Mouse (Mus musculus) ES-E14 (cell line): ENCODE data around the gene Gpank1. TPM values are rescaled to one million over a fixed set of nuclear protein-coding genes. Genes with fewer than 3 reads are reported as not detected.

Experiments
- DNase-seq: peaks from one replicate; pipeline ENCODE4 v3.0.0-alpha.2; 2013; ENCODE audit warnings: low read depth, low spot score
- H3K27ac ChIP-seq: 2 replicates; pipeline ENCODE4 v1.5.1; 2012; ENCODE audit warnings: low read depth, mild to moderate bottlenecking, low read length, moderate library complexity, mixed read lengths; ENCODE audit not compliant: poor library complexity, insufficient read depth, severe bottlenecking
- H3K36me3 ChIP-seq: 2 replicates; pipeline ENCODE4 v1.6.1; 2012; ENCODE audit warnings: mild to moderate bottlenecking, low read length, moderate library complexity, mixed read lengths; ENCODE audit not compliant: control insufficient read depth, poor library complexity, insufficient read depth, severe bottlenecking
- H3K4me1 ChIP-seq, 2 experiments: fragments of 150-350 bp in 1 of 2; sonication (generic) in 1 of 2; 2 replicates each; pipeline ENCODE4 v1.6.1; 2012; ENCODE audit warnings: low read length in 2 of 2, mild to moderate bottlenecking in 1 of 2, mixed read lengths in 1 of 2; ENCODE audit not compliant: control insufficient read depth in 2 of 2, insufficient read depth in 2 of 2, poor library complexity in 1 of 2
- H3K4me3 ChIP-seq, 2 experiments: fragments of 150-350 bp in 1 of 2; sonication (generic) in 1 of 2; 2 replicates each; pipeline ENCODE4 v1.5.1; 2012; ENCODE audit warnings: low read length in 2 of 2, low read depth in 1 of 2, mild to moderate bottlenecking in 1 of 2, mixed read lengths in 1 of 2; ENCODE audit not compliant: insufficient read depth in 1 of 2, poor library complexity in 1 of 2, severe bottlenecking in 1 of 2
- H3K9ac ChIP-seq: 2 replicates; pipeline ENCODE4 v1.6.1; 2012; ENCODE audit warnings: low read depth, mild to moderate bottlenecking, low read length, mixed read lengths; ENCODE audit not compliant: poor library complexity, insufficient read depth, severe bottlenecking
- H3K9me3 ChIP-seq: fragments of 150-350 bp; sonication (generic); 2 replicates; pipeline ENCODE4 v1.6.1; 2012; ENCODE audit warnings: low read depth, mild to moderate bottlenecking, low read length; ENCODE audit not compliant: control insufficient read depth, insufficient read depth
- CHD2 ChIP-seq: IDR thresholded peaks from 2 replicates; pipeline ENCODE4 v1.6.1; 2014; ENCODE audit warnings: mild to moderate bottlenecking, low read depth, low read length, inconsistent platforms
- HCFC1 ChIP-seq: IDR thresholded peaks from 2 replicates; pipeline ENCODE4 v1.6.1; 2012; ENCODE audit warnings: low read length, inconsistent platforms, borderline replicate concordance; ENCODE audit not compliant: insufficient read depth
- MAFK ChIP-seq: IDR thresholded peaks from 2 replicates; pipeline ENCODE4 v1.6.1; 2014; ENCODE audit warnings: mild to moderate bottlenecking, low read depth, low read length, inconsistent platforms; ENCODE audit not compliant: insufficient read depth
- ZC3H11A ChIP-seq: IDR thresholded peaks from 2 replicates; pipeline ENCODE4 v1.6.1; 2012; ENCODE audit warnings: low read depth, mild to moderate bottlenecking, inconsistent platforms, low read length, borderline replicate concordance
- ZNF384 ChIP-seq: IDR thresholded peaks from 2 replicates; pipeline ENCODE4 v1.6.1; 2012; ENCODE audit warnings: low read depth, low read length, inconsistent platforms
- in situ Hi-C, 2 experiments: fragments of 600-800 bp; cut with MboI; formaldehyde crosslinking; loops; one replicate each; pipeline ENCODE4 v1.15.1; 2025; ENCODE audit warnings: low sequenced_read_pairs in 2 of 2, inconsistent platforms in 1 of 2; ENCODE audit not compliant: unreplicated experiment in 2 of 2
- total RNA-seq: library from RNA; depleted of rRNA; stranded (reverse); fragments of 300-350 nt; gene quantifications from 2 replicates; pipeline ENCODE4 v1.2.3, GENCODE M21; 2012; rRNA removed

Gene Gpank1
- total RNA-seq, 1 experiment, result 31.1 TPM

DNA sequence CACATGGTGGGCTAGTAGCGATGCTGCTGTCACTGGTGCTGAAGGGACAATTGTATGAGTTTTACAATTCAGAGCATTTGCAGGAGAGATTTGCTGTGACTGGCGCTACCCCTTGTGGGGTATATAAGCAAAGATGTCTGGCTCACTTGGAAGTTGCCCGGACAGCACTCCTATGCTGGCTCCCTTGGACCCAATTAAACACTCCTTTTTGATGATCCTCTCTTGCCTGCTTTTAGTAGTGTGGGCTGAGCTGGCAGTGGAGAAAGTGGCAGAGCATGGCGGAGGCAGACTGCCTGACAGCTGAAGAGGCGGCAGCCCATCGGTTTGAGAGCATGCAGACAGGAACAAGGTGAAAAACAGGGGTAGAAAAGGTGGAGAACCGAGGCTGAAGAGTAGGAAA, 46.5 kb downstream of the Gpank1 start:
- no peak overlapping the region for H3K4me3 ChIP-seq
- H3K36me3 ChIP-seq, result peaks cover under 1% of the 10 kb centered on the region; the same call in 1 of the 2 replicates
- DNase-seq, result no peak
- H3K27ac ChIP-seq, result no peak overlapping the region
- H3K4me1 ChIP-seq, result peaks cover 0 to 3% of the 10 kb centered on the region in 2 experiments; a peak in 1 of 4 replicates
- in situ Hi-C loops, result loop anchor here (5.0 kb wide), 1 partner anchor 65 kb away; the partner anchor contains the start of gene Atp6v1g2 (in 2 of the 2)
- H3K9me3 ChIP-seq, result no peaks in the 10 kb centered on the region
- no peak overlapping the region for H3K9ac ChIP-seq
- TF ChIP-seq HCFC1 (no peak), ZC3H11A (no peak), CHD2 (no peak)

DNA sequence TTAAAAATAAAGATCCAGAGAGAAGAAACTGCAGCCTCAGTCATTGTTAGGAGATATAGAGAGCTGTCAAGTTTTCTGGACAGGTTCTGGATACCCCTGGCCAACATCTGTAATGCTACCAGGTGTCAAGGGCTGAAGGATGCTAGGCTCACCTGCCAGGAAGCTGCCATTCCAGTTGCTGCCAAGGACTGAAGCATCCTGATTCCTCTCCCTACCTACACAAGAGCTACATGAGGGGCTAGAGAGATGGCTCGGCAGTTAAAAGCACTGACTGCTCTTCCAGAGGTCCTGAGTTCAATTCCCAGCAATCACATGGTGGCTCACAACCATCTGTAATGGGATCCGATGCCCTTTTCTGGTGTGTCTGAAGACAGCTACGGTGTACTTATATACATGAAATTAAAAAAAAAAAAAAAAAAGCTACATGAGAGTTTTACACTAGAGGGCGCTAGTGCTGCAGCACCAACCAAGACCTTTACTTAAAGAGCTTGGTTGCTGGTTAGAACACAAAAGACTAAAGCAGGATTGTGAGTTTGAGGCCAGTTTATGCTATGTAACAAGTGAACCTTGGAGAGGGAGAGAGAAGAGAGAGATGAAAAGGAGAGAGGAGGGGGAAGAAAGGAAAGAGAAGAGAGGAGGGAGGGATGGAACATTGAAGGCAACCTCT, 47.4 kb downstream of the Gpank1 start:
- no peak for DNase-seq
- no peak overlapping the region for H3K4me3 ChIP-seq

DNA sequence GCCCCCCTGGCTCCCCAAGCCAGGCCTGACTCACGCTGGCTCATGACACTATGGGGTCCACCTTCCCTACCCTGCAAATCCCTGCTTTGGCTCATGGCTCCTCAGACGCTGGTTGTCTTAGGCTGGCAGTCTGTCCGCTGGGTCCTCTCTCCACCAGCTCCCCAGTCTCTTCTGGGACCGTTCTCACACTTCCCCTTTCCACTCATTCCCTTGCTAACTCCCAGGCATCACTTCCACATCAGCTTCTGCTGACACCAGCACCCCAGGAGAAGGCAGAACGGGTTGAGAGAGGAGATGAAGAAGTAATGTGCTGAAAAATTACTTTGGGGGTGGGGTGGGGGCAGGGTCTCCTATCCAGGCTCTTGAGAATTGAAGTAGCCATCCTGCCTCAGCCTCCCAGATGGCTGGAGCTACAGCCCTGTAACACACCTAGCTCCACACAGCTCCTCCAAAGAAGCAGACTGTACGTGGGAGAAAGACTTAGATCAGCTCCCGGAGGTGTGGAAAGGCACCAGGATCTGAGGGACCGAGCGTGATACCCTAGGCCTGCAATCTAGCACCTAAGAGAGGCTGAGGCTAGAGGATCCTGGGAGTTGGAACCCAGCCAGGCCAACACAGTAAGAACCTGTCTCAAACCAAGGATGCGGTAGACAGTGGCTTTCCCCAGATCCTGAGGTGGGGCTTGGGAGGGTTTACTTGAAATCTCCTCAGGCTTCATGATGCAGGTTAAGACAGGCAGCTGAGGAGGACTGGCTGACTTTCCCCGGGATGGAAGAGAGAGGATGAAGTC, 51.4 kb downstream of the Gpank1 start:
- Histone ChIP-seq H3K36me3 (no peaks in the 10 kb centered on the region), H3K27ac (no peak overlapping the region), H3K9me3 (no peaks in the 10 kb centered on the region), H3K4me1 (no peaks in the 10 kb centered on the region), H3K4me3 (no peak overlapping the region), H3K9ac (no peak overlapping the region)
- TF ChIP-seq MAFK (no peak), HCFC1 (no peak), CHD2 (no peak), ZNF384 (no peak), ZC3H11A (no peak)
- in situ Hi-C loops, result no loop called here
- no peak for DNase-seq

More for the DNA sequence above, 47.4 kb downstream of the Gpank1 start:
- no peak overlapping the region for H3K27ac ChIP-seq
- no peaks in the 10 kb centered on the region for H3K36me3 ChIP-seq
- H3K9ac ChIP-seq, result no peak overlapping the region
- H3K9me3 ChIP-seq, result no peaks in the 10 kb centered on the region
- in situ Hi-C loops, result loop anchor here (5.0 kb wide), 1 partner anchor 64 kb away; the partner anchor contains the start of gene Atp6v1g2 (in 2 of the 2)
- peaks cover 0 to 3% of the 10 kb centered on the region in 2 experiments; a peak in 1 of 4 replicates for H3K4me1 ChIP-seq
- TF ChIP-seq ZC3H11A (no peak), ZNF384 (peak; percentile 99)

DNA sequence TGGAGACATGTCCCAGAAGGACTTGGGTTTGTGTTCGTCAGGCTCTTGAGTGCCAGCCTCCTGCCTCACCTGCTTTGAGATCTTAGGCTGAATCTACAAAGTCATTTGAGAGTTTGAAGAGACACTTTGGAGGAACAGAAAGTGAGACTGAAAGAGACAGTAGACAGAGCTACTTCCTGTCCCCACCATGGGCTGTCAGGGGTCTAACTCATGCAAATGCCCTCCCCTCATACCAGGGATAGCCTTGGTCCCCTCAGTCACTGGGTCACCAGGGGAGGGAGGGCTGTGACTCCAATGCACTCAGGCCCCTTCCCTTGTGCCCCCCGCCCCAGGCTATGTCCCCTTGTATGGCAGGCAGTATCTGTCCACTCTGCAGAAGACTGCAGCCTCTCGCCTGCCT, 52.1 kb downstream of the Gpank1 start:
- in situ Hi-C loops, result no loop called here
- H3K4me1 ChIP-seq, result no peaks in the 10 kb centered on the region
- H3K4me3 ChIP-seq, result no peak overlapping the region
- no peak overlapping the region for H3K9ac ChIP-seq
- H3K9me3 ChIP-seq, result no peaks in the 10 kb centered on the region
- no peak for DNase-seq
- no peaks in the 10 kb centered on the region for H3K36me3 ChIP-seq
- H3K27ac ChIP-seq, result no peak overlapping the region
- TF ChIP-seq ZNF384, result no peak
- TF ChIP-seq MAFK, result no peak
- no peak for TF ChIP-seq ZC3H11A
- TF ChIP-seq CHD2, result no peak
- no peak for TF ChIP-seq HCFC1

Other genes with a start within 250 kb of the Gpank1 start
- gene Zbtb12, start 242.0 kb upstream of the Gpank1 start, total RNA-seq, result 9.4 and 11.5 TPM in 2 replicates
- gene Gm20547, start 239.4 kb upstream of the Gpank1 start, total RNA-seq, result 0.31 TPM in 1 of 2 replicates, not detected in the other
- gene C2, start 223.2 kb upstream of the Gpank1 start, total RNA-seq, result 5.0 TPM in 2 replicates
- gene Ehmt2, start 223.0 kb upstream of the Gpank1 start, total RNA-seq, result 124 and 147 TPM in 2 replicates
- 5.5 and 8.7 TPM in 2 replicates for gene Slc44a4, start 207.0 kb upstream of the Gpank1 start, total RNA-seq
- 24.0 and 40.6 TPM in 2 replicates for gene Neu1, start 190.2 kb upstream of the Gpank1 start, total RNA-seq
- 11.0 and 14.6 TPM in 2 replicates for gene Hspa1b, start 162.2 kb upstream of the Gpank1 start, total RNA-seq
- gene Gm20481, start 151.5 kb upstream of the Gpank1 start, total RNA-seq, result 1.9 TPM in 1 of 2 replicates, not detected in the other
- gene Hspa1a, start 149.3 kb upstream of the Gpank1 start, total RNA-seq, result 5.8 and 5.9 TPM in 2 replicates
- 0.45 and 0.48 TPM in 2 replicates for gene Hspa1l, start 148.8 kb upstream of the Gpank1 start, total RNA-seq
- 52.1 and 64.4 TPM in 2 replicates for gene Lsm2, start 139.6 kb upstream of the Gpank1 start, total RNA-seq
- gene Vars, start 120.5 kb upstream of the Gpank1 start, total RNA-seq, result 303 and 453 TPM in 2 replicates
- gene Vwa7, start 104.9 kb upstream of the Gpank1 start, total RNA-seq, result 0.21 and 0.31 TPM in 2 replicates
- 3.1 and 4.7 TPM in 2 replicates for gene Sapcd1, start 93.4 kb upstream of the Gpank1 start, total RNA-seq
- 2.7 and 3.2 TPM in 2 replicates for gene Msh5, start 74.7 kb upstream of the Gpank1 start, total RNA-seq
- 113 and 133 TPM in 2 replicates for gene Clic1, start 71.5 kb upstream of the Gpank1 start, total RNA-seq
- 45.0 and 57.5 TPM in 2 replicates for gene Ddah2, start 62.4 kb upstream of the Gpank1 start, total RNA-seq
- gene Ly6g6c, start 56.1 kb upstream of the Gpank1 start, total RNA-seq, result not detected in 2 replicates
- gene Mpig6b, start 55.3 kb upstream of the Gpank1 start, total RNA-seq, result 0.26 TPM in 1 of 2 replicates, not detected in the other
- 13.4 and 36.1 TPM in 2 replicates for gene Ly6g6e, start 44.6 kb upstream of the Gpank1 start, total RNA-seq
- 1.6 and 4.9 TPM in 2 replicates for gene Ly6g6d, start 43.4 kb upstream of the Gpank1 start, total RNA-seq
- gene Ly6g6f, start 35.8 kb upstream of the Gpank1 start, total RNA-seq, result not detected in 2 replicates
- gene Abhd16a, start 32.2 kb upstream of the Gpank1 start, total RNA-seq, result 30.7 and 40.4 TPM in 2 replicates
- gene Ly6g5c, start 13.2 kb upstream of the Gpank1 start, total RNA-seq, result 0.49 TPM in 1 of 2 replicates, not detected in the other
- gene Ly6g5b, start 6.0 kb upstream of the Gpank1 start, total RNA-seq, result 1.4 and 1.5 TPM in 2 replicates
- gene Csnk2b, start 598 bp downstream of the Gpank1 start, total RNA-seq, result 78.0 and 98.6 TPM in 2 replicates
- gene D17H6S53E, start 4.9 kb downstream of the Gpank1 start, total RNA-seq, result 11.2 and 11.7 TPM in 2 replicates
- gene Apom, start 10.6 kb downstream of the Gpank1 start, total RNA-seq, result 7.5 and 10.0 TPM in 2 replicates
- 208 and 245 TPM in 2 replicates for gene Bag6, start 13.7 kb downstream of the Gpank1 start, total RNA-seq
- gene Prrc2a, start 43.4 kb downstream of the Gpank1 start, total RNA-seq, result 147 and 161 TPM in 2 replicates
- not detected in 2 replicates for gene Aif1, start 54.6 kb downstream of the Gpank1 start, total RNA-seq
- gene Lst1, start 67.0 kb downstream of the Gpank1 start, total RNA-seq, result 2.6 and 2.7 TPM in 2 replicates
- 10.1 and 19.6 TPM in 2 replicates for gene Ltb, start 73.0 kb downstream of the Gpank1 start, total RNA-seq
- gene Tnf, start 80.6 kb downstream of the Gpank1 start, total RNA-seq, result 0.22 TPM in 1 of 2 replicates, not detected in the other
- 0.13 TPM in 1 of 2 replicates, not detected in the other for gene Lta, start 83.9 kb downstream of the Gpank1 start, total RNA-seq
- gene Gm16181, start 99.4 kb downstream of the Gpank1 start, total RNA-seq, result not detected in 2 replicates
- gene Atp6v1g2, start 112.2 kb downstream of the Gpank1 start, total RNA-seq, result 0.21 and 0.71 TPM in 2 replicates
- gene Nfkbil1, start 114.3 kb downstream of the Gpank1 start, total RNA-seq, result 6.1 and 6.6 TPM in 2 replicates
- 316 and 414 TPM in 2 replicates for gene Ddx39b, start 120.3 kb downstream of the Gpank1 start, total RNA-seq
- 30.1 and 44.9 TPM in 2 replicates for gene H2-D1, start 141.3 kb downstream of the Gpank1 start, total RNA-seq
- 0.11 TPM in 1 of 2 replicates, not detected in the other for gene H2-Q1, start 198.9 kb downstream of the Gpank1 start, total RNA-seq
- gene H2-Q2, start 220.8 kb downstream of the Gpank1 start, total RNA-seq, result 0.67 and 1.4 TPM in 2 replicates